Mouse (Mus musculus) kidney, embryonic 16.5 days (tissue): ENCODE measurements around the gene Serpina1f. TPM values are rescaled to one million over a fixed set of nuclear protein-coding genes. Genes with fewer than 3 reads are reported as not detected.
"Not testable (repeated sequence)": the region's sequence is repeated elsewhere in the genome, so short reads cannot be mapped to it uniquely, and the experiment has no call there.

Experiments used
- ATAC-seq: fragments of 200-750 bp; cut with Nextera tagmentation; 2 replicates; pipeline ENCODE4 v1.8.0; 2017; ENCODE audit warnings: moderate TSS enrichment; ENCODE audit not compliant: low FRiP score, low TSS enrichment
- H3K27ac ChIP-seq: fragments of 300-500 bp; sonication (generic); 2 replicates; pipeline ENCODE4 v1.5.1; 2014; ENCODE audit warnings: low read length
- H3K27me3 ChIP-seq: fragments of 300-500 bp; sonication (generic); 2 replicates; pipeline ENCODE4 v1.6.1; 2014; ENCODE audit warnings: low read length, control low read depth, mixed read lengths; ENCODE audit not compliant: insufficient read depth
- H3K36me3 ChIP-seq: fragments of 300-500 bp; sonication (generic); 2 replicates; pipeline ENCODE4 v1.6.1; 2014; ENCODE audit warnings: low read length, control low read depth, mixed read lengths; ENCODE audit not compliant: insufficient read depth
- H3K4me1 ChIP-seq: fragments of 300-500 bp; sonication (generic); 2 replicates; pipeline ENCODE4 v1.6.1; 2014; ENCODE audit warnings: low read length, control low read depth, mixed read lengths; ENCODE audit not compliant: insufficient read depth
- H3K4me2 ChIP-seq: fragments of 300-500 bp; sonication (generic); replicated peaks from 2 replicates; pipeline ENCODE4 v1.6.1; 2014; ENCODE audit warnings: low read depth, low read length
- H3K4me3 ChIP-seq: fragments of 300-500 bp; sonication (generic); 2 replicates; pipeline ENCODE4 v1.5.1; 2014; ENCODE audit warnings: mild to moderate bottlenecking, low read length
- H3K9ac ChIP-seq: fragments of 300-500 bp; sonication (generic); replicated peaks from 2 replicates; pipeline ENCODE4 v1.6.1; 2014; ENCODE audit warnings: low read length
- H3K9me3 ChIP-seq: fragments of 300-500 bp; sonication (generic); 2 replicates; pipeline ENCODE4 v1.6.1; 2016; ENCODE audit warnings: low read length, control low read depth
- WGBS: fragments of 180-500 bp; shearing (Covaris S2); extraction: QIAGEN DNeasy Blood & Tissue Kit; methylation state at CpG from one replicate; pipeline ENCODE4 v1.1.7; 2014; 5-methylcytosine and 5-hydroxymethylcytosine counted together
- polyA plus RNA-seq: library from polyadenylated mRNA; unstranded; fragments of >200 nt; fragmentation: Nextera tagmentation; extraction: Ambion mirVana; gene quantifications from 2 replicates; pipeline ENCODE4 v1.2.1, GENCODE M21; 2015

Serpina1f gene
- polyA plus RNA-seq, 1 experiment from 2014 or later, result not detected

DNA sequence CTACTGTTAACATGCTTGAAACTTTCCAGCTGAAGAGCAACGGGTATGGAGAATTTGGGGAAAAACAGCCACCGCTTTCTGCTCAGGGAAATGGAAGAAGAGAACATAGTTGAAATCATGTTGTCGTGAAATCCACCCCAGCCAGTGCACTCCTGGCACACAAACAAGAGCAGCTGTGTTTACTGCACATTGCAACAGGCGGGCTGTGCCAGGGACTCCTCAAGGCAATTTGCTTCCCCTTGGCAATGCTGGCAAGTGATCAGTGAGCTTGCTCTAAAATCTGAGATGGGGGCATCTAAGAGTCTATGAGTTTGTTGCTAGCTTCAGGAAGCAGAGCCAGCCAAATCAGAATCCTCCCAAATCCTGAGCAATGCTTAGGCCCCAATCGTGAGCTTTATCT lies 25.0 kb downstream of the Serpina1f start:
- Histone ChIP-seq H3K4me3 (no peak overlapping the region), H3K4me1 (no peaks in the 10 kb centered on the region), H3K9me3 (no peaks in the 10 kb centered on the region), H3K36me3 (no peaks in the 10 kb centered on the region), H3K27me3 (no peaks in the 10 kb centered on the region), H3K27ac (no peak overlapping the region), H3K4me2 (no peak overlapping the region), H3K9ac (no peak overlapping the region)
- no peak for ATAC-seq
- 88% methylated on average over 5 of the region's 5 CpGs for WGBS

DNA sequence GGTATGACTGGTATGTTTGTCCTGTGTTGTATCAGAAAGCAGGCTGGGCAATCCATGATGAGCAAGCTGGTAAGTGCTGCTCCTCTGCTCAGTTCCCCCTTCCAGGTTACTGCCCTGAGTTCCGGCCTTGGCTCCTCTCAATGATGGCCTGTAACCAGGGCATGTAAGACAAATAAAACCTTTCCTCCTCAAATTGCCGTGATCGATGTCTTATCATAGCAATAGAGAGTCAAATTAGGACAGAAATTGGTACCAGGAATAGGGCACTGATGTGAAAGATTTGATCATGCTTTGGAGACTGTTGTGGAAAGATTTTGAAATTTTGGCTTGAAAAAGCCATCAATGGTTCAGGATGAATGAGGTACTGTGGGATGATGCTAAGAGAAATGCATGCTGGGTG lies 30.0 kb downstream of the Serpina1f start:
- no peak for ATAC-seq
- Histone ChIP-seq H3K9me3 (no peaks in the 10 kb centered on the region), H3K27me3 (no peaks in the 10 kb centered on the region), H3K4me3 (no peak overlapping the region), H3K4me1 (no peaks in the 10 kb centered on the region), H3K4me2 (no peak overlapping the region), H3K9ac (no peak overlapping the region), H3K27ac (no peak overlapping the region), H3K36me3 (no peaks in the 10 kb centered on the region)
- 97% methylated on average over 3 of the region's 3 CpGs for WGBS

DNA sequence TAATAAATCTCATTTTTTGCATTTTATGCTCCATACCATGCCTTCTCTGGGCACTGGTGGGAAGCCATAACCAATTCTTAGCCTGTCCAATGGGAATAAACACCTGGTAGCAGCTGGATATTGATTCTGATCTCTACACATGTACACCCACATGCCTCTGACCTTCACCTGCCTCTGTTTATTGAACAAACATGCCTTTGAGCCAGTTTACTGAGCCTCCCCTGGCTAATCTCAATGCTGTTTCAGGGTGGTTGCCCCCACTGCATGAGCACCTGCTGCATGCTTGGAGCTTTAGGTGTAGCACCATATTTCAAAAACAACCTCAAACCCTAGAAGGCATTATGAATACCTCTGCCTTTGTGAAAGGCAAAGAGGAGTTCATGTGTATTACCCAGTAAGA lies 33.3 kb downstream of the Serpina1f start:
- H3K27ac ChIP-seq, H3K27me3 ChIP-seq, H3K4me3 ChIP-seq, H3K9ac ChIP-seq, H3K36me3 ChIP-seq, ATAC-seq, H3K4me1 ChIP-seq, H3K4me2 ChIP-seq, H3K9me3 ChIP-seq: not testable (repeated sequence)

DNA sequence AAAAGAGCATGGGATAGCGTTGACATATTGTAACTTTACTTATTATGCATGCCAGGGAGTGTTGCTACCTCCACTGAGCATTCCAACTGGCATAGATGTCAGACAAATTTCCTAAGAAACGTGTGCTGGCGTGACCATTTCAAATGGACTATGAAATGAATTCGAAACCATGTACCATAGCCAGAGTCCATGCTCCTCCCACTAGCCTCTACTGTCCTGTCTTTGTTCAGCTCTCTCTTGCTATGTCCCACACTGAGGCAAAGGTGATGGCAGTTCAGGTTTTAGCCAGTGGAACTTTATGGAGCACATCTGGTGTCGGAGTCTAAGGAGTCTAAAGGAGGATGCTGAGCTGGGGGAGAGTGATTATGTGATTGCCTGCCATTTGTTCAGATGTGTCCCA lies 35.3 kb downstream of the Serpina1f start:
- no peaks in the 10 kb centered on the region for H3K36me3 ChIP-seq
- no peak overlapping the region for H3K9ac ChIP-seq
- no peak overlapping the region for H3K4me2 ChIP-seq
- no peaks in the 10 kb centered on the region for H3K9me3 ChIP-seq
- no peak overlapping the region for H3K4me3 ChIP-seq
- no peaks in the 10 kb centered on the region for H3K27me3 ChIP-seq
- WGBS, result 75% methylated on average over 5 of the region's 5 CpGs
- no peaks in the 10 kb centered on the region for H3K4me1 ChIP-seq
- H3K27ac ChIP-seq, result no peak overlapping the region
- no peak for ATAC-seq

DNA sequence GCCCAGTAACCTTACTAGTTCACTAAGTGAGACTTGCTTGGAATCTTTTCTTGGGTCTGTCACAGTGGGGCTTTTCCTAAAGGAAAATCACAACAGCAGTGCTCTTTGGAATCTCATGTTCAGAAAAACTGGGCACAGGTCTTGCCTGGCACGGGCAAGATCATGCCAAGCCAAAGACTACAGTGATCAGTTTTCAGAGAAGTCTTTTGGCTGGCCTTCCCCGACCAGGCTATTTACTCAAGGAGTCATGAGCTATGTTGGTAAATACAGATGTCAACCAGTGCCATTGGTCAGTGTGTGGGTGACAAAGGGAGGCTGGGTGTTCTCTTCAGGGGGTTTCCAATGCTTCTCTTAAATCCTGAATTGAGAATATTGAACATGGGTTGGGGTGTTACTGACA lies 36.2 kb downstream of the Serpina1f start:
- Histone ChIP-seq H3K4me1 (no peaks in the 10 kb centered on the region), H3K36me3 (no peaks in the 10 kb centered on the region), H3K9me3 (no peaks in the 10 kb centered on the region), H3K27ac (no peak overlapping the region), H3K9ac (no peak overlapping the region), H3K4me3 (no peak overlapping the region), H3K27me3 (no peaks in the 10 kb centered on the region), H3K4me2 (no peak overlapping the region)
- 90% methylated on average over 2 of the region's 2 CpGs for WGBS
- no peak for ATAC-seq

DNA sequence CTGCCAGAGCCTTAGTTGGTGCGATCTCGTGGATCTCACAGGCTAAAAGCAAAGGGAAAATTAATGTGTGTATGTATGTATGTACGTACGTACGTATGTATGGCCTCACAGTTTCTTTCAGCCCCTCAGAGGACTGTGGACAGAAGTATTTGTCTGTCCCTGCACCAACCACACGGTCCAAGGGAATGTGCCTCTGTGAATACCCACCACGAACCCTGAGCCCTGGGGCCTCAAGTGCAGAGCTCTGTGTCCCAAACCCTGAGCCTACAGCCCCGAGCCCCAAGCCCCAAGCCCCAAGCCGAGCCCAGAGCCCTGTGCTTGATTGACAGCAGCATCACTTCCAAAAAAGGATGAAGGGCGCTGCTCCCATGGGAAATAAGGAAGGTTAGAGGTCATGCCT lies 37.3 kb downstream of the Serpina1f start:
- H3K27ac ChIP-seq, result no peak overlapping the region

DNA sequence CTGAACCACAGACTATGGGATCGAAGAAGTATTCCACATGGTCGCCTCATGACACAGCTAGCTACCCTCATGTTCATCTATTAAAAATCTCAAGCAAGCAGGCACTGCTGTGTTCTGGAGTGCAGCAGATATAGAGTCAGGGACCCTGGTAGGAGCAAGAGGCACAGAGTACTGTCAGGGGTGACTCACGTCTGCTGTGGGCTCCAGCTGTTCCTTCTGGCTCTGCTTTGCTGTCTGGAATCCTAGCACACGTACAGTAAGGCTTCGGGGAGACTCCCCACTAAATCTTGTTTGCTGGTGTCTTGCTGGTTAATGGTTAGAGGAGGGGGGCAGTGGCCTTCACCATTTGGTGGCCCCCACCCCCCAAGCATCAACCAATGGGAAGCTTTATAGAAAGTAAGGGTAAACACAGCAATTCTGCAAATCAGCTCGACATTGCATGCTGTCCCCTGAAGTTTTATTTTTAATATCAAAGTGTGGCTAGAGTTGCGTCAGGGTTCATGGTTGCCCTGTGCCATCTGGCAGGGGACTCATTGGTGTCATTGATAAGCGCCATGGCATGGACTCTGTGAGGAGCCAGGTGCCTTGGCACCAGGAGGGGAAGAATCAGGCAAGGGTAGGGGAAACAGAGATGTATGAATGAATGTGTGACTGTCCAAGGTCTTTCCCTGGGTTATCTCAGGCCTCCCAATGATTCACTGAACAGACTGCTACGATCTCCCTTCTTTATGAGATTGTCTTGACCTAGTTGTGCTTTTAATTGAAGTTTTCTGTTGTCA lies 38.3 kb downstream of the Serpina1f start, which contains the start of gene Serpina6:
Serpina6 (minus strand) TSS at position 365 of the 779 bp plus-strand sequence.
- Histone ChIP-seq H3K4me1 (no peaks in the 10 kb centered on the region), H3K4me2 (no peak within 1 kb of the TSS), H3K27ac (no peak within 1 kb of the TSS), H3K4me3 (no peak within 1 kb of the TSS), H3K27me3 (no peaks in the 10 kb centered on the region), H3K36me3 (no peaks in the 10 kb centered on the region), H3K9me3 (no peaks in the 10 kb centered on the region), H3K9ac (no peak within 1 kb of the TSS)
- WGBS, result 69% methylated on average over 9 of the region's 9 CpGs
- no peak for ATAC-seq

More for the DNA sequence above, 37.3 kb downstream of the Serpina1f start:
- H3K4me3 ChIP-seq, result no peak overlapping the region
- no peaks in the 10 kb centered on the region for H3K9me3 ChIP-seq
- no peaks in the 10 kb centered on the region for H3K36me3 ChIP-seq
- ATAC-seq, result no peak
- no peaks in the 10 kb centered on the region for H3K4me1 ChIP-seq
- 84% methylated on average over 10 of the region's 10 CpGs for WGBS
- no peak overlapping the region for H3K4me2 ChIP-seq
- no peak overlapping the region for H3K9ac ChIP-seq
- no peaks in the 10 kb centered on the region for H3K27me3 ChIP-seq

DNA sequence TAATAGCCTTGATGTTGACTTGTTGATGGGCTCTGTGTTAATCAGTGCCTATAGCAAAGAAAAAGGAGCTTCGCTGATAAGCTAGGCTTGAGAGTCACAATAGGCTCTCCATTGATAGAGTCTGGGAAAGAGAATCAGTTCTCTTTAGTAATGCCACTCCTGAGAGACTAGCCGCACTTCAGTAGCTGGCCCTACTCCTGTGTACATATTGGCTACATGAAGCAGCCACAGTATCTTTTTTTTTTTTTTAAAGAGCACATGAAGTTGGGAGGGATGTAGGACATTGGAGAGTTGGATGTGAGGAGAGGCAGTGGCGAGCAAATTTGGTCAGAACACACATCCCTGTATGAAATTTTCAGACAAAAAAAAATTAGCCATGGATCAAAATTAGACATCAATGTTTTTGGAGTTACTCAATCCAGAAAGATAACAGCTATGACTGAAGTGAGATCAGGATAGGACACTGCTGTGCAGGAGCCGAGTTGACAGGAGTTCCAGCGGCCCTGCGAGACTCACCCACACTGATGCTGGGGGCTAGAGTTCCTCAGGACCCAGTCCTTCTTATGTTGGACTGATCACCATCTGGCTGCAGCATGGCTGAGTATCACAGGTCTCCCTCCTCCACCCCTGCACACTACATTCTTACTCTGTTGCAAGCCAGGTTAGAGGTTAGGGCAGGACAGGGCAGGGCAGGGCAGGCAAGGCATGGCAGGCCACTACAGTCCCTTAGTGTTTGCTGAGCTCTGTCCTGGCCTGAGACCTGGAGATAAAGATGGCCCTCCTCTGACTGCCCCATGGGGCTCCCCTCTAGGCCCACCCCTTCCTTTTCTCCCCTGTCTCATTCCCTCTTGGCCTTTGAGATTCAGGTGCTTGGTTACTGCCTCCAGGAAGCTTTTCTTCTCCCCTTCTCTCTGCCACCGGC lies 39.9 kb downstream of the Serpina1f start:
- H3K4me3 ChIP-seq, result no peak overlapping the region
- H3K36me3 ChIP-seq, result no peaks in the 10 kb centered on the region
- no peaks in the 10 kb centered on the region for H3K27me3 ChIP-seq
- H3K27ac ChIP-seq, result no peak overlapping the region
- H3K4me2 ChIP-seq, result no peak overlapping the region
- ATAC-seq, result no peak
- H3K9ac ChIP-seq, result no peak overlapping the region
- no peaks in the 10 kb centered on the region for H3K4me1 ChIP-seq
- H3K9me3 ChIP-seq, result no peaks in the 10 kb centered on the region
- 88% methylated on average over 7 of the region's 7 CpGs for WGBS

DNA sequence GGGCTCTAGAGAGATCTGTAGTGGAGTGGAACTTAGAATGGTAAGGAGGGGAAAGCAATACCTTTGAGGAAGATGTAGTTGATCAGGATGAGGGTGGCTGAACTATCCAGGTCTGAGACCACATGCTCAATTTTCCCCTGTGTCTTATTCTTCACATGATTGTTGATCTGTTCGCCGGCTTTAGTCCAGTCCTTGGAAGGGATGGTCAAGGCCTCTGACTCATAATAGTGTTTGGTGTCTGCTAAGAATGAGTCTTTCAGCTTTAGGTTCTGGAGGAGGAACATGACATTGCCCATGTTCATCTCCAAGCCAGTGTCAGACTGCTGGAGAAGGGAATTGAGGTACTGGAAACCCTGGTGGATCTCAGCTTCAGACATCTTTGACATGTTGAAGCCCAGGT lies 41.5 kb downstream of the Serpina1f start:
- WGBS, result 100% methylated on average over 2 of the region's 2 CpGs
- H3K4me2 ChIP-seq, result no peak overlapping the region
- H3K4me3 ChIP-seq, result no peak overlapping the region
- no peaks in the 10 kb centered on the region for H3K9me3 ChIP-seq
- no peak overlapping the region for H3K27ac ChIP-seq
- no peaks in the 10 kb centered on the region for H3K27me3 ChIP-seq
- H3K36me3 ChIP-seq, result no peaks in the 10 kb centered on the region
- H3K9ac ChIP-seq, result no peak overlapping the region
- no peaks in the 10 kb centered on the region for H3K4me1 ChIP-seq
- no peak for ATAC-seq

DNA sequence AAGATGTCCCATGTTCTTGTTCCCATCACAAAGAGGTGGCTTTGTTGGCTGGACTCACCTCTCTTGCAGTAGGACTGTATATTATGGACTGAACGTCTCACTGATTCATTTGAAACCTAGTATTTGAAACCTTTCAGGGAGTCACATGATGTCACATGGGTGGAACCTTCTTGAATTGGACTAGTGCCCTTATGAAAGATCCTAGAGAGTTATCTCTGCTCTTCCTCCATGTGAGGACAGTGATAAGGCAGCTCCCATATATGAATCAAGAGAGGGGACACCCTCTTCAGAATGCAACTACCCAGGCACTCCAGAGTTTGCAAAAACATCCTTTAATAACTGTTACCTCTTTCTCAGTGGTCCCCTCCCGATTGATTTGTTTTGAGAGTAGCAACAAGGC lies 49.0 kb downstream of the Serpina1f start:
- Histone ChIP-seq H3K4me3 (no peak overlapping the region), H3K4me2 (no peak overlapping the region), H3K27ac (no peak overlapping the region), H3K4me1 (no peaks in the 10 kb centered on the region), H3K9me3 (no peaks in the 10 kb centered on the region), H3K9ac (no peak overlapping the region), H3K27me3 (no peaks in the 10 kb centered on the region), H3K36me3 (no peaks in the 10 kb centered on the region)
- no peak for ATAC-seq
- 64% methylated on average over 2 of the region's 2 CpGs for WGBS
